Mouse (Mus musculus) embryonic fibroblast, embryonic 13.5 days (primary cell): ENCODE data around the gene Rsrc1.

Source experiments
- CTCF ChIP-seq: IDR thresholded peaks from 2 replicates; pipeline ENCODE4 v1.5.1; 2011; ENCODE audit warnings: mild to moderate bottlenecking, control low read depth, low read length, moderate library complexity, borderline replicate concordance; ENCODE audit not compliant: insufficient read depth
- POLR2A ChIP-seq: IDR thresholded peaks from 2 replicates; pipeline ENCODE4 v1.6.1; 2011; ENCODE audit warnings: low read depth, mild to moderate bottlenecking, control low read depth, low read length, moderate library complexity

- TF ChIP-seq CTCF (no peak), POLR2A (no peak)
Observed at GRCm38 (mm10) chr3:66970261-66970660, 10.9 kb upstream of the Rsrc1 start.
